ENCODE assay signal across 28 mouse cellular contexts in the genomic region with DNA sequence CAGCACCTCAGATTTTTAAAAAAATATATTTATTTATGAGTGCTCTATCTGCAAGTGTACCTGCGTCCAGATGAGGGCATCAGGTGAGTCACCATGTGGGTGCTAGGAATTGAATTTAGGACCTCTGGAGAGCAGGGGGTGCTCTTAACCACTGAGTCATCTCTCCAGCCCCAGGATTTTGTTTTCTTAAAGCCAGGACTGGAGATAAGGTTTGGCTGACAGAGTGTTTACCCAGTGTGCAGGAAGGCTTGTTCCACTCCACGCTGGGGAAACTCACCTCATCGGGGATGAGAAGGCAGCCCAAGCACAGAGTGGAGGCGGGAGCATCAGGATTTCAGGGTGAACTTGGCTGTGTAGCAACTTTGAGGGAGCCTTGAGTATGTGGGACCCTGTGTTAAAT. TPM values are rescaled to one million over a fixed set of nuclear protein-coding genes. Genes with fewer than 3 reads are reported as not detected.
A peak's percentile ranks its signal among the peaks of the same experiment; 100 is the strongest.
DNase-seq lines count a peak whose midpoint lies in the region; ATAC-seq lines count a peak whose summit lies in the region.
"Had no signal": no experiment of that assay in that cellular context is flagged by ENCODE, and none has a peak within 500 bp of the region (broad histone marks: within the 10 kb centered on the region; RNA-seq: fewer than 3 reads in every experiment).

No protein-coding gene starts in this region.

- peaks cover 26% of the 10 kb centered on the region for H3K4me1 ChIP-seq in heart, embryonic 12.5 days (replicated peaks)
- H3K4me1 ChIP-seq in lung, embryonic 15.5 days, result peaks cover 14% of the 10 kb centered on the region
- H3K4me1 ChIP-seq in stomach, embryonic 16.5 days (ENCODE audit: control insufficient read depth, insufficient read depth, low read length), result no peaks in the 10 kb centered on the region; the same call in 1 of the 2 replicates

- H3K4me3 ChIP-seq in heart, embryonic 12.5 days, result no peak overlapping the region
- no peak overlapping the region for H3K4me3 ChIP-seq in lung, embryonic 15.5 days
- H3K4me3 ChIP-seq in stomach, embryonic 16.5 days (replicated peaks; ENCODE audit: low read length), result no peak overlapping the region
- H3K4me3 ChIP-seq: forebrain, embryonic 12.5 days; heart, embryonic 10.5 days; kidney, embryonic 15.5 days; layer of hippocampus, adult 2 months; liver, embryonic 12.5 days; megakaryocyte, embryonic 14.5 days; midbrain, embryonic 12.5 days had no signal

- peaks cover 48% of the 10 kb centered on the region for H3K36me3 ChIP-seq in heart, embryonic 12.5 days
- H3K36me3 ChIP-seq in lung, embryonic 15.5 days, result peaks cover 38% of the 10 kb centered on the region
- H3K36me3 ChIP-seq in stomach, embryonic 16.5 days (ENCODE audit: control insufficient read depth, insufficient read depth, low read length), result peaks cover 13% of the 10 kb centered on the region

- H3K9ac ChIP-seq in heart, embryonic 12.5 days, result no peak overlapping the region
- no peak overlapping the region for H3K9ac ChIP-seq in lung, embryonic 15.5 days
- H3K9ac ChIP-seq in stomach, embryonic 16.5 days (ENCODE audit: low read length), result no peak overlapping the region
- H3K9ac ChIP-seq: forebrain, embryonic 12.5 days; forebrain, postnatal 0 days; kidney, embryonic 15.5 days; liver, embryonic 12.5 days; liver, postnatal 0 days; midbrain, embryonic 12.5 days had no signal

- H3K9me3 ChIP-seq in heart, embryonic 12.5 days (replicated peaks), result no peaks in the 10 kb centered on the region
- no peaks in the 10 kb centered on the region for H3K9me3 ChIP-seq in lung, embryonic 15.5 days
- no peaks in the 10 kb centered on the region for H3K9me3 ChIP-seq in stomach, embryonic 16.5 days (replicated peaks; ENCODE audit: control insufficient read depth, low read length)
- H3K9me3 ChIP-seq: forebrain, embryonic 12.5 days; heart, embryonic 10.5 days; kidney, embryonic 15.5 days; liver, embryonic 12.5 days; megakaryocyte, embryonic 14.5 days; midbrain, embryonic 12.5 days had no signal

- no peaks in the 10 kb centered on the region for H3K27me3 ChIP-seq in heart, embryonic 12.5 days (replicated peaks)
- H3K27me3 ChIP-seq in lung, embryonic 15.5 days, result no peaks in the 10 kb centered on the region
- H3K27me3 ChIP-seq in stomach, embryonic 16.5 days (ENCODE audit: control insufficient read depth, insufficient read depth, low read length), result no peaks in the 10 kb centered on the region
- H3K27me3 ChIP-seq: forebrain, embryonic 12.5 days; kidney, embryonic 15.5 days; liver, embryonic 12.5 days; megakaryocyte, embryonic 14.5 days; midbrain, embryonic 12.5 days had no signal

- H3K4me2 ChIP-seq in heart, embryonic 12.5 days, result no peak overlapping the region
- H3K4me2 ChIP-seq in lung, embryonic 15.5 days, result no peak overlapping the region
- H3K4me2 ChIP-seq in stomach, embryonic 16.5 days (ENCODE audit: low read depth, low read length), result no peak overlapping the region
- H3K4me2 ChIP-seq: forebrain, embryonic 12.5 days; kidney, embryonic 15.5 days; liver, embryonic 12.5 days; midbrain, embryonic 12.5 days had no signal

- no peak for DNase-seq in heart, postnatal 14 days
- DNase-seq in lung, postnatal 14 days, result no peak
- peak; percentile 64 for DNase-seq in lung, postnatal 25 days (ENCODE audit: low spot score)
- no peak for DNase-seq in left cerebral cortex, postnatal 25 days (ENCODE audit: low spot score in 2 of 2)
- no peak for DNase-seq in c-Kit-positive CD71-positive TER-119-positive erythroid progenitor cells, embryonic 14.5 days (ENCODE audit: low spot score)
- DNase-seq: cerebellum, adult 2 months; cerebellum, postnatal 14 days; forebrain, postnatal 0 days; gastrocnemius, postnatal 14 days; heart, postnatal 10 days; kidney, adult 18-20 months; kidney, postnatal 36 days; left cerebral cortex, postnatal 4 days; liver, postnatal 0 days; thymus, adult 2 months; thymus, postnatal 4 days had no signal

- intact Hi-C loops in heart, postnatal 14 days (cut with DNase I), result no loop called here
- intact Hi-C loops in left cerebral cortex, postnatal 25 days (cut with DNase I), result no loop called here

- 49% methylated on average over 4 of the region's 4 CpGs for WGBS in heart, embryonic 12.5 days
- WGBS in lung, embryonic 15.5 days, result 55% methylated on average over 4 of the region's 4 CpGs
- WGBS in stomach, embryonic 16.5 days, result 56% methylated on average over 4 of the region's 4 CpGs

- ATAC-seq in heart, embryonic 12.5 days (ENCODE audit: insufficient number of reproducible peaks, low FRiP score), result peak; percentile 24; the same call in 1 of the 2 replicates
- no peak for ATAC-seq in lung, embryonic 15.5 days (ENCODE audit: borderline replicate concordance, extremely low read depth, low FRiP score, low TSS enrichment)
- peak; percentile 56; the same call in 1 of the 2 replicates for ATAC-seq in stomach, embryonic 16.5 days (ENCODE audit: insufficient read depth, low FRiP score)
- ATAC-seq: forebrain, postnatal 0 days; hindbrain, embryonic 16.5 days; liver, embryonic 12.5 days; liver, postnatal 0 days had no signal

- H3K27ac ChIP-seq in heart, embryonic 12.5 days (ENCODE audit: poor library complexity, severe bottlenecking), result no peak overlapping the region
- peak overlapping the region; percentile 26; the same call in 1 of the 2 replicates for H3K27ac ChIP-seq in lung, embryonic 15.5 days
- 0 out of 2 replicates have a peak overlapping the region, but pooled peaks have one; percentile 5 for H3K27ac ChIP-seq in stomach, embryonic 16.5 days (ENCODE audit: low read length)
- H3K27ac ChIP-seq: forebrain, embryonic 12.5 days; heart, embryonic 10.5 days; kidney, embryonic 15.5 days; layer of hippocampus, adult 2 months; liver, embryonic 12.5 days; midbrain, embryonic 12.5 days had no signal

RNA-seq across cellular contexts. Expression of a gene that starts 19.9 kb away (rescaled TPM):
- 69.1 and 73.6 TPM in 2 replicates for polyA plus RNA-seq in heart, embryonic 12.5 days (2016; fragmentation: Nextera tagmentation; extraction: Ambion mirVana)
- total RNA-seq in heart, postnatal 14 days (2021), result 100 to 1,000 TPM; 105 to 116 TPM
- polyA plus RNA-seq in lung, embryonic 15.5 days (2015; fragmentation: Nextera tagmentation; extraction: Ambion mirVana), result 129 and 146 TPM in 2 replicates
- polyA plus RNA-seq in stomach, embryonic 16.5 days (2015; fragmentation: Nextera tagmentation; extraction: Ambion mirVana), result 116 and 130 TPM in 2 replicates
- 10 to 100 TPM; 43.9 to 51.4 TPM for total RNA-seq in left cerebral cortex, postnatal 25 days (2021)

RNA-seq across cellular contexts. Expression of a gene that starts 27.3 kb away (rescaled TPM):
- polyA plus RNA-seq in heart, embryonic 12.5 days (2016; fragmentation: Nextera tagmentation; extraction: Ambion mirVana), result 139 and 142 TPM in 2 replicates
- total RNA-seq in heart, postnatal 14 days (2021), result 10 to 100 TPM; 30.6 to 31.3 TPM
- polyA plus RNA-seq in lung, embryonic 15.5 days (2015; fragmentation: Nextera tagmentation; extraction: Ambion mirVana), result 195 and 198 TPM in 2 replicates
- 144 and 147 TPM in 2 replicates for polyA plus RNA-seq in stomach, embryonic 16.5 days (2015; fragmentation: Nextera tagmentation; extraction: Ambion mirVana)
- total RNA-seq in left cerebral cortex, postnatal 25 days (2021), result 10 to 100 TPM; 68.0 to 77.7 TPM

RNA-seq across cellular contexts. Expression of a gene that starts 28.3 kb away (rescaled TPM):
- polyA plus RNA-seq in heart, embryonic 12.5 days (2016; fragmentation: Nextera tagmentation; extraction: Ambion mirVana), result 0.23 and 0.58 TPM in 2 replicates
- under 1 TPM in 1 of 2 experiments, not detected in 1; 0.12 TPM for total RNA-seq in heart, postnatal 14 days (2021)
- 52.2 and 53.3 TPM in 2 replicates for polyA plus RNA-seq in lung, embryonic 15.5 days (2015; fragmentation: Nextera tagmentation; extraction: Ambion mirVana)
- 77.7 and 86.3 TPM in 2 replicates for polyA plus RNA-seq in stomach, embryonic 16.5 days (2015; fragmentation: Nextera tagmentation; extraction: Ambion mirVana)
- 1 to 10 TPM in 1 of 2 experiments, under 1 TPM in 1; 0.89 to 1.3 TPM for total RNA-seq in left cerebral cortex, postnatal 25 days (2021)
- total RNA-seq: adrenal gland, postnatal 36 days; gastrocnemius, postnatal 14 days; heart, postnatal 10 days had no signal

RNA-seq across cellular contexts. Expression of a gene that starts 49.2 kb away (rescaled TPM):
- 88.5 and 89.2 TPM in 2 replicates for polyA plus RNA-seq in heart, embryonic 12.5 days (2016; fragmentation: Nextera tagmentation; extraction: Ambion mirVana)
- 10 to 100 TPM; 17.9 to 21.1 TPM for total RNA-seq in heart, postnatal 14 days (2021)
- polyA plus RNA-seq in lung, embryonic 15.5 days (2015; fragmentation: Nextera tagmentation; extraction: Ambion mirVana), result 50.9 and 52.3 TPM in 2 replicates
- 47.4 and 51.5 TPM in 2 replicates for polyA plus RNA-seq in stomach, embryonic 16.5 days (2015; fragmentation: Nextera tagmentation; extraction: Ambion mirVana)
- total RNA-seq in left cerebral cortex, postnatal 25 days (2021), result 10 to 100 TPM; 54.4 to 58.4 TPM

RNA-seq across cellular contexts. Expression of a gene that starts 52.6 kb away (rescaled TPM):
- polyA plus RNA-seq in heart, embryonic 12.5 days (2016; fragmentation: Nextera tagmentation; extraction: Ambion mirVana), result 11.9 and 13.6 TPM in 2 replicates
- total RNA-seq in heart, postnatal 14 days (2021), result 10 to 100 TPM; 17.0 to 22.6 TPM
- polyA plus RNA-seq in lung, embryonic 15.5 days (2015; fragmentation: Nextera tagmentation; extraction: Ambion mirVana), result 12.1 and 14.0 TPM in 2 replicates
- 15.2 and 18.2 TPM in 2 replicates for polyA plus RNA-seq in stomach, embryonic 16.5 days (2015; fragmentation: Nextera tagmentation; extraction: Ambion mirVana)
- total RNA-seq in left cerebral cortex, postnatal 25 days (2021), result 10 to 100 TPM; 34.6 to 35.7 TPM

Comparison
In these comparisons a context has a peak if more than half of its experiments do, and no peak if none do; other contexts are left out.
1. RNA of a gene that starts 28.3 kb away (polyA plus RNA-seq): 77.7 to 86.3 TPM in stomach, embryonic 16.5 days and 52.2 to 53.3 TPM in lung, embryonic 15.5 days; 0.23 to 0.58 TPM in heart, embryonic 12.5 days; every median in the first group is over 10 times any median in the second.